Mouse (Mus musculus) neural tube, embryonic 13.5 days (tissue): ENCODE measurements around the gene Agap2. TPM values are rescaled to one million over a fixed set of nuclear protein-coding genes. Genes with fewer than 3 reads are reported as not detected.
A peak's percentile ranks its signal among the peaks of the same experiment; 100 is the strongest.
"Not testable (repeated sequence)": the region's sequence is repeated elsewhere in the genome, so short reads cannot be mapped to it uniquely, and the experiment has no call there.

Experiments
- ATAC-seq: fragments of 200-750 bp; cut with Nextera tagmentation; 2 replicates; pipeline ENCODE4 v1.8.0; 2017; ENCODE audit warnings: low read depth, mild to moderate bottlenecking, moderate TSS enrichment, moderate library complexity
- H3K27ac ChIP-seq: fragments of 300-500 bp; sonication (generic); replicated peaks from 2 replicates; pipeline ENCODE4 v1.5.1; 2015; ENCODE audit warnings: moderate library complexity, mild to moderate bottlenecking, inconsistent platforms
- H3K27me3 ChIP-seq: fragments of 300-500 bp; sonication (generic); 2 replicates; pipeline ENCODE4 v1.6.1; 2015; ENCODE audit warnings: mild to moderate bottlenecking, inconsistent platforms
- H3K36me3 ChIP-seq: fragments of 300-500 bp; sonication (generic); 2 replicates; pipeline ENCODE4 v1.6.1; 2015; ENCODE audit warnings: mild to moderate bottlenecking, inconsistent platforms
- H3K4me1 ChIP-seq: fragments of 300-500 bp; sonication (generic); replicated peaks from 2 replicates; pipeline ENCODE4 v1.6.1; 2015; ENCODE audit warnings: inconsistent platforms
- H3K4me2 ChIP-seq: fragments of 300-500 bp; sonication (generic); 2 replicates; pipeline ENCODE4 v1.6.1; 2015; ENCODE audit warnings: inconsistent platforms, mild to moderate bottlenecking, moderate library complexity
- H3K4me3 ChIP-seq: fragments of 300-500 bp; sonication (generic); 2 replicates; pipeline ENCODE4 v1.5.1; 2015; ENCODE audit warnings: mild to moderate bottlenecking, inconsistent platforms
- H3K9ac ChIP-seq: fragments of 300-500 bp; sonication (generic); 2 replicates; pipeline ENCODE4 v1.6.1; 2015; ENCODE audit warnings: moderate library complexity, mild to moderate bottlenecking, inconsistent platforms
- H3K9me3 ChIP-seq: fragments of 300-500 bp; sonication (generic); 2 replicates; pipeline ENCODE4 v1.6.1; 2016; ENCODE audit warnings: inconsistent platforms
- WGBS: fragments of 180-500 bp; shearing (Covaris S2); methylation state at CpG from one replicate; pipeline ENCODE4 v1.1.7; 2015; 5-methylcytosine and 5-hydroxymethylcytosine counted together
- polyA plus RNA-seq: library from polyadenylated mRNA; unstranded; fragments of >200 nt; fragmentation: Nextera tagmentation; extraction: Ambion mirVana; gene quantifications from 2 replicates; pipeline ENCODE4 v1.2.1, GENCODE M21; 2015

Agap2 gene
- polyA plus RNA-seq, 1 experiment from 2014 or later: 1.9 TPM

DNA sequence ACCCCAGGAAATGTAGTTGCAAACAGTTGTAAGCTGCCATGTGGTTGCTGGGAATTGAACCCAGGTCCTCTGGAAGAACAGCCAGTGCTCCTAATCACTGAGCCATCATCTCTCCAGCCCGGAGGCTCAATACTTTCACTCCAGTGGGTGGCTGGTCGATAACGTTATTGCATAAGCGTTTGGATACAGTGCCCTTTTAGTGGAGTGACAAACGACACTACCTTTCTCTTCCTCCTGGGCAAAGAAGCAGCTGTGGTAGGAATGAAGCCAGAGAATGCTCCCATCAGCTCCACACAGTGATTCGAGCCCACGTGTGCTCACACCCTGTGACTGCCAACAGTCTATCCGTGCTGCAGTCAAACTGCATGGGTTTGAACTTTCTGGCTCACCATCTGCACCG is 3.9 kb upstream of the Agap2 start:
- Histone ChIP-seq H3K27me3 (peaks cover 7% of the 10 kb centered on the region), H3K4me3 (peak overlapping the region; percentile 65), H3K36me3 (peaks cover 25% of the 10 kb centered on the region), H3K4me1 (peaks cover 40% of the 10 kb centered on the region), H3K9me3 (no peaks in the 10 kb centered on the region), H3K27ac (no peak overlapping the region; the same call in 1 of the 2 replicates), H3K4me2 (peak overlapping the region; percentile 93), H3K9ac (peak overlapping the region; percentile 87)
- WGBS: 71% methylated on average over 9 of the region's 9 CpGs
- no peak for ATAC-seq

DNA sequence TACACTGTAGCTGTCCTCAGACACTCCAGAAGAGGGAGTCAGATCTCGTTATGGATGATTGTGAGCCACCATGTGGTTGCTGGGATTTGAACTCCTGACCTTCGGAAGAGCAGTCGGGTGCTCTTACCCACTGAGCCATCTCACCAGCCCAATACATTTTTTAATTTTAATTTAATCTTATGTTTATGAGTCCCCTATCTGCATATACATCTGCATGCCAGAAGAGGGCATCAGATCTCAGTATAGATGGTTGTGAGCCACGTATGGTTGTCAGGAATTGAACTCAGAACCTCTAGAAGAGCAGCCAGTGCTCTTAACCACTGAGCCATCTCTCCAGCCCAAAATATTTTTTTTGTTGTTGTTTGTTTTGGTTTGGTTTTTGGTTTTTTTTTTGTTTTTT is 2.8 kb upstream of the Agap2 start:
- 83% methylated on average over 4 of the region's 4 CpGs for WGBS
- not testable (repeated sequence) for ATAC-seq, H3K27ac ChIP-seq, H3K4me2 ChIP-seq, H3K9me3 ChIP-seq, H3K9ac ChIP-seq, H3K4me3 ChIP-seq
- H3K36me3 ChIP-seq: peaks cover 14% of the 10 kb centered on the region
- peaks cover 36% of the 10 kb centered on the region for H3K4me1 ChIP-seq
- peaks cover 17% of the 10 kb centered on the region for H3K27me3 ChIP-seq

DNA sequence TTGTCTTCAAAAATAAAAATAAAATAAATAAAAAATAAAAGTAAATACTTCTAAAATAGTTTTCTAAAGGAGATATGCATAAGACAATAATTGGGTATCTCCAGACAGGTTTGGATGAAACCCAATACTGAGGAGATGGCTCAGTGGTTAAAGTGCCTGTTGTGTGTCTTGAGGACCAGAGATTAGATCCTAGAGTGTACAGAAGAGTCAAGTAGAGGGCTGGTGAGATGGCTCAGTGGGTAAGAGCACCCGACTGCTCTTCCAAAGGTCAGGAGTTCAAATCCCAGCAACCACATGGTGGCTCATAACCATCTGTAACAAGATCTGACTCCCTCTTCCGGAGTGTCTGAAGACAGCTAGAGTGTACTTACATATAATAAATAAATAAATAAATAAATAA is 2.1 kb upstream of the Agap2 start:
- H3K9me3 ChIP-seq, H3K36me3 ChIP-seq, ATAC-seq, H3K9ac ChIP-seq, H3K4me2 ChIP-seq, H3K27ac ChIP-seq, H3K4me3 ChIP-seq: not testable (repeated sequence)
- 76% methylated on average over 2 of the region's 2 CpGs for WGBS
- H3K27me3 ChIP-seq: peaks cover 23% of the 10 kb centered on the region
- peaks cover 37% of the 10 kb centered on the region for H3K4me1 ChIP-seq

DNA sequence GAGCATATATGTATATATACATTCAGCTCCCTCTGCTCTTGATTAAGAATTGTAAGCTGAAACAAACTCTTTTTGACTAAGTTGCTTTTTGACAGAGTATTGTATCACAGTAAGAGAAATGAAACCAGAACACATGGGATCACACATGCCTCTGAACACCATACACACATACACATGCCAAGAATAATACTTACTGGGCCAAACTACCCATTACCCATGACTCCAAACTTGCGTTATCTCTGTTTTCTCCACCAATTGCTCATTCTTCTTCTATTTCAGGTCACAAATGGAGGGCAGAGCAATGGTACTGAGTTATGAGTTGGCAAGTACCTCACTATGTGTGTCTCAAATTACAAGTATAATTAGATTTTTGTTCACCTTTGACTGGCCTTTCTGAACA is 1.1 kb upstream of the Agap2 start:
- no peak overlapping the region for H3K27ac ChIP-seq
- 93% methylated on average over 1 of the region's 1 CpGs for WGBS
- no peaks in the 10 kb centered on the region for H3K9me3 ChIP-seq
- no peaks in the 10 kb centered on the region for H3K36me3 ChIP-seq
- no peak overlapping the region for H3K9ac ChIP-seq
- no peak for ATAC-seq
- H3K4me3 ChIP-seq: no peak overlapping the region
- H3K27me3 ChIP-seq: peaks cover 27% of the 10 kb centered on the region
- H3K4me1 ChIP-seq: peaks cover 32% of the 10 kb centered on the region
- no peak overlapping the region for H3K4me2 ChIP-seq

DNA sequence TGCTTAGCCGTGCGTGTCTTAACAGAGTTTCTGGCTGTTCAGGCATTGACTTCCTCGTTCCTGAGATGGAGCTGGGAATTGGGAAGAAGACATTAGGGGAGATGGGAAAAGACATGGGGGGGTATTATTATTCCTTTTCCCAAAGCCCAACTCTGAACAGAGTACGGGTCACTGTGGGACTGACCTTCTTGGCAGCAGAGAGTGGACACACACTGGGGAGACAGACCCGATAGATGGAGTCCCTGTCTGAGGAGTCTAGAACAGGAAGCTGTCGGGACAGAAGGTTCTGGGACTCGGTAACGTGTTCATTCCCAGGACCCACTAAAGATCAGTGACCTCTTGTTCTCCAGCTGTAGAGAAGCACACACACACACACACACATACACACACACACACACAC is 567 bp downstream of the Agap2 start:
- H3K9ac ChIP-seq: 0 out of 2 replicates have a peak overlapping the region, but pooled peaks have one; percentile 17
- no peaks in the 10 kb centered on the region for H3K9me3 ChIP-seq
- H3K27ac ChIP-seq: no peak overlapping the region
- peaks cover 38% of the 10 kb centered on the region for H3K4me1 ChIP-seq
- H3K27me3 ChIP-seq: peaks cover 37% of the 10 kb centered on the region
- no peak for ATAC-seq
- WGBS: 79% methylated on average over 8 of the region's 8 CpGs
- H3K4me3 ChIP-seq: no peak overlapping the region
- H3K4me2 ChIP-seq: peak overlapping the region; percentile 4; the same call in 1 of the 2 replicates
- H3K36me3 ChIP-seq: no peaks in the 10 kb centered on the region

DNA sequence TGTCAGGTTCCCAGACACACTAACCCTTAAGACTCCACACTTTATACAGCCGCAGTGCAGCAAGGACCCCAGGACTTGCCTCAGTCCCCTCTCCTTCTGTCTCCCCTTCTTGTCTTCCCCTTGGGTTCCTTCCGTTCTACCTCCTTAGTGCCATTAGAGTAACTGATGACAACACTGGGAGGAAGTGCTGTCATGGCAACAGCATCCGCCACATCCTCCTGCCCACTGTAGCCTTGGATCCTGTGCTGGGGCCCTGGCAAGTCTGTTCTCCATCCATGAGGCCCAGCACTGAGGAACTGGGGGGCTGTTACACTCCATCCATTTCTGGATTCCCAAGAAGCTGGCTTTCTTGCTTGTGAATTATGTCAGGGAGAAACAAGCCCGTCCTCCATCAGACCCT is 998 bp downstream of the Agap2 start:
- Histone ChIP-seq H3K9ac (0 out of 2 replicates have a peak overlapping the region, but pooled peaks have one; percentile 17), H3K4me2 (peak overlapping the region; percentile 4; the same call in 1 of the 2 replicates), H3K4me3 (no peak overlapping the region), H3K27ac (no peak overlapping the region), H3K36me3 (no peaks in the 10 kb centered on the region), H3K9me3 (no peaks in the 10 kb centered on the region), H3K4me1 (peaks cover 39% of the 10 kb centered on the region), H3K27me3 (peaks cover 42% of the 10 kb centered on the region)
- WGBS: 35% methylated on average over 4 of the region's 4 CpGs
- ATAC-seq: no peak

DNA sequence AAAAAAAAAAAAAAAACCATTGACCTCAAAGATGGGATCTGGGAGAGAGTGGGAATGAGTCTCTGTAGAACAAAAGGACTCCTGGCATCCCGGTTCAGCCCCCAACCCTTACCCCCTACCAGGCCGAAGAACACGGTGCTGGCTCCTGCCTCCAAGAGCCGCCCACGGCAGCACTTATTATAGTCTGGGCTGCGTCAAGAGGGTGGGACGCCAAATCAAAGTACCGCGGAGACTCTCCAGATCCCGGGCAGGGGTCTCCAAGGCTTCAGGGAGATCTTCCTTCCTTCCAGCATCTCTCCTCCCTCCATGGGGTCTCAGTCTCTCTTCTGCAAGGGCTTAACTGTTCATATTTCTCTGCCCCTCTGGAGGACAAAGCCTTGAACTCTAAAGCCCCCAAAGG is 2.4 kb downstream of the Agap2 start:
- Histone ChIP-seq H3K27me3 (peaks cover 51% of the 10 kb centered on the region), H3K4me2 (peak overlapping the region; percentile 87), H3K27ac (peak overlapping the region; percentile 86), H3K4me3 (peak overlapping the region; percentile 82), H3K4me1 (peaks cover 49% of the 10 kb centered on the region), H3K9ac (peak overlapping the region; percentile 96), H3K9me3 (no peaks in the 10 kb centered on the region), H3K36me3 (no peaks in the 10 kb centered on the region)
- ATAC-seq: no peak
- 4% methylated on average over 10 of the region's 10 CpGs for WGBS

DNA sequence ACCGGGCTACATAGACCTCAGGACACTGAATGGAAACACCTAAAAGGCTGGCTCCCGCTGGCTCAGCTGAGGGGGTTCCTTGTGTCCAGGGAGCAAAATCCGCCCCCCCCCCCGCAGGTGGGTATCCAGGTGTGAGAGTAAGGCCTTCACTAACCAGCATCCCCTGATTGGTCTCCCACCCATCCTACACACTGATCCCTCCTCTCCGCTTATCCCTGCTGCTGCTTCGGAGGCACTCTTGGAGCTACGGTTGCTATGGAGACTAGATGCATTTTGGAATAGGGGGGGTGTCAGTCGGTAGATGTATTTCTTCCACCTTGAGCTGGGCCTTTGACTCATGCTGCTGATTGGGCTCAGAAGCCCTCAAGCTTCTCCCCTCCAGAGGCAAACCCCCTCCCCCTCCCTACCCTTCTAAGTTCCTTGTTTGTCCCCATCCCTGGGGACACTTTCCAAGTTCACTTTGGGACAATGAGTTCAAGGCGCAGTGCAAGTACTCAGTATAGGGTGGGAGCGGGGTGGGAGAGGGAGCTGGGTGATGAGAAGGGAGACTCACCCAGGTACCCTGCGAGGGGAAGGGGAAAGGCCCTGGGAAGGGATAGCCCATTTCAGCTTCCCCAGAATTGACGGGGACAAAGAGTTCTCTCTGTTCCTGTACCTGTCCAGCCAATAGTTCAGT is 3.1 kb downstream of the Agap2 start:
- Histone ChIP-seq H3K27ac (peak overlapping the region; percentile 86), H3K9ac (peak overlapping the region; percentile 96), H3K27me3 (peaks cover 57% of the 10 kb centered on the region), H3K4me1 (peaks cover 54% of the 10 kb centered on the region), H3K4me3 (peak overlapping the region; percentile 82), H3K9me3 (no peaks in the 10 kb centered on the region), H3K4me2 (peak overlapping the region; percentile 87), H3K36me3 (peaks cover 4% of the 10 kb centered on the region)
- ATAC-seq: peak; percentile 67
- 5% methylated on average over 12 of the region's 12 CpGs for WGBS

DNA sequence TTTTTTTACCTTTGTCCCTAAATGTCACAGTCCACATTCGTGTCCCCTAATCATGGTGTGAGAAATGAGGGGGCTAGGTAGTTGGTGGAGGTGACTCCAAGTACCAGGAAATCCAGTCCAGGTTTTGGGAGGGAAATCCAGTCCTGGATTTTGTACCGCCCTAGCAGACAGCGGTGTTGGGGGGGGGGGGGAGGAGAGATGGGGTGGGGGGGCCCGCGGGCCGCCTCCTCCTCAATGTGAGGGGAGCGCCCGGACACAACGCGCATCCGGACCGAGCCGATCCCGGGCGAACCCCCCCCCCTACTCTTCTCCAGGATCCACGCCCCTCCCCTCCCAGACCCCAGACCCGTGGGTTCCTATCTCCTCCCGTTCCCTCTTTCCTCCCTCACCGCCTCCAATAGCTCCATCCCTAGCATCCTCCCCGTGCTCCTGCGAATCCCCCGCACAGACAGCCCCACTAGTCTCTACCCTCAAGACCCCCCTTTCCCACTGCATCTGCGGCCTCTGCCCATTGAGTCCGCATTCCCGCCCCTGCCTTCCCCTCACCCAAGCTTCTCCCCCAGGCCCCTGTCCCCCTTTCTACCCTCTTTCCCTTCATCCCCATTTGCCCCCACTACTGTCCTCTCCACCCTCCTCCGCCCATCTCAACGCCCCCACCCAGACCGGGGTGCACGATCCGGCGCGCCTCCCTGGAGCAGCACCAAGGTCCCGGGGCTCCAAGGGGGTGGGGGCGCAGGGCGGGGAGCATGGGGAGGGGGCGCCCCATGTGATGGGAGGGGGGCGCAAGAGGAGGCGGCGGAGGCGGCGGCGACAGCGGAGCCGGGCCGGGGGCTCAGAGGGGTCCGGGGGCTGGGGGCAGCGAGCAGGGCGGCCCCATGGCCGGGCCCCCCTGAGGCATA is 3.8 kb downstream of the Agap2 start:
- WGBS: under 1% methylated on average over 45 of the region's 49 CpGs
- no peaks in the 10 kb centered on the region for H3K9me3 ChIP-seq
- H3K36me3 ChIP-seq: peaks cover 12% of the 10 kb centered on the region
- peak overlapping the region; percentile 86 for H3K27ac ChIP-seq
- H3K27me3 ChIP-seq: peaks cover 65% of the 10 kb centered on the region
- H3K4me2 ChIP-seq: peak overlapping the region; percentile 87
- H3K9ac ChIP-seq: peak overlapping the region; percentile 96
- H3K4me1 ChIP-seq: peaks cover 60% of the 10 kb centered on the region
- H3K4me3 ChIP-seq: peak overlapping the region; percentile 82
- peak; percentile 77 for ATAC-seq

DNA sequence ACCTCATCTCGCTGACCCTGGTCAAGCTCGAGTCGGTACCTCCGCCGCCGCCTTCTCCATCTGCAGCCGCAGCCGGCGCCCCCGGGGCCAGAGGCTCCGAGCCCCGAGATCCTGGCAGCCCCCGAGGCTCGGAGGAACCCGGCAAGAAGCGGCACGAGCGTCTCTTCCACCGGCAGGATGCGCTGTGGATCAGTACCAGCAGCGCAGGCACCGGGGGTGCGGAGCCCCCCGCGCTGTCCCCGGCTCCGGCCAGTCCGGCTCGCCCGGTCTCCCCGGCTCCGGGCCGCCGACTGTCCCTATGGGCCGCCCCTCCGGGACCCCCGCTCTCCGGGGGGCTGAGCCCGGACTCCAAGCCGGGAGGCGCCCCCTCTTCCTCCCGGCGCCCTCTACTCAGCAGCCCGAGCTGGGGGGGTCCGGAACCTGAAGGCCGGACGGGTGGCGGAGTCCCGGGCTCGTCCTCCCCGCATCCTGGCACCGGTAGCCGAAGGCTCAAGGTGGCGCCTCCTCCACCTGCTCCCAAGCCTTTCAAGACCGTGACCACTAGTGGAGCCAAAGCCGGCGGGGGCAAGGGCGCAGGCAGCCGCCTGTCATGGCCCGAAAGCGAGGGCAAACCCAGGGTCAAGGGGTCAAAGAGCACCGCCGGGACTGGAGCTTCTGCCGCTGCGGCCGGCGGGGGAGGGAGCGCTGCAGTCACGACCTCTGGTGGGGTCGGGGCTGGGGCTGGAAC is 4.7 kb downstream of the Agap2 start:
- H3K4me1 ChIP-seq: peaks cover 60% of the 10 kb centered on the region
- peaks cover 74% of the 10 kb centered on the region for H3K27me3 ChIP-seq
- H3K4me2 ChIP-seq: peak overlapping the region; percentile 87
- H3K9ac ChIP-seq: peak overlapping the region; percentile 96
- peaks cover 21% of the 10 kb centered on the region for H3K36me3 ChIP-seq
- 2% methylated on average over 66 of the region's 70 CpGs for WGBS
- H3K27ac ChIP-seq: peak overlapping the region; percentile 86
- H3K9me3 ChIP-seq: no peaks in the 10 kb centered on the region
- ATAC-seq: peak; percentile 3; the same call in 1 of the 2 replicates
- H3K4me3 ChIP-seq: peak overlapping the region; percentile 82

DNA sequence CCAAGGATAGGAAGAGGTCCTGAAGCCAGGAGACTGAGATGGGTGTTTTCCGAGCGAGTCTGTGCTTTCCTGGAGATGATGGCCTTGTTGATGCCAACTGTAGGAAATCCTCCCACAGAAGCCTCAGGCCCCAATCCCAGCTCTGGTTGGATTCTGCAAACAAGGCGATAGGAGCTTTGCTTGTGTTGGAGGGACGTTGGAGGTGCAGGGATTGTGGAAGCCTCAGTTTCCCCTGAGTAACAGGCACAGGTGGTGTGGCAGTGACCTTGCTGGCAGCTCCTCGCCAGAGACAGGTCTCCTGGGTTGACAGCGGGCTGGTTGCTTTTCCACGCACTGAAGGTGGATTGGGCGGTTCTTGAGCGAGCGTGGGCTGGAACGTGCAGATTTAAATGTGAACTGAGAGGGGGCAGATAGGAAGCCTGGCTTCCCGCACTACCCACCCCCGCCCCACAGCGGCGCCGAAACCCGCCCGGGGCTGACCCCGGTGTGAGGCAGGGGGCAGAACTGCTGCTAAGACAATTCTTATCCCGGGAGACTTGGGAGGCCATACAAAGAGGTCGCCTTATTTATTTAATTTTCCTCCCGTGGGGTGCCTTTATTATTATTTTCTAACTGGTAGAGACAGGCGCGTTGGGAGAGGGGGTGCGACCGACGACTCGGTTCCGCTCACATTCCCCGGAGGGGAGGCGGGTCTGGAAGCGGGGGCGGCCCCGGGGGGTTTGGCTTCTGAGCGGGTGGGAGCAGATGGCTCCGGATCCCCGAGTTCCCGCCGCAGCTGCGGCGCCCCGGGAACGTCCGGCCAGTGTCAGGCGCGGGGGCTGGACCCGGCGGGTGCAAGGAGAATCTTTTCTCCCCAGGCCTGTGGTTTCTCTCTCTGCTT is 6.1 kb downstream of the Agap2 start:
- no peak for ATAC-seq
- Histone ChIP-seq H3K4me2 (peak overlapping the region; percentile 87), H3K4me1 (peaks cover 58% of the 10 kb centered on the region), H3K27ac (no peak overlapping the region), H3K36me3 (peaks cover 29% of the 10 kb centered on the region), H3K27me3 (peaks cover 78% of the 10 kb centered on the region), H3K4me3 (peak overlapping the region; percentile 82), H3K9ac (peak overlapping the region; percentile 96), H3K9me3 (no peaks in the 10 kb centered on the region)
- 2% methylated on average over 48 of the region's 48 CpGs for WGBS
